Mouse (Mus musculus): ENCODE measurements around the gene Prepl. TPM values are rescaled to one million over a fixed set of nuclear protein-coding genes. Genes with fewer than 3 reads are reported as not detected.

Gene Prepl
- total RNA-seq, 2 experiments from 2014 or later, result 24.4 to 34.7 TPM

DNA sequence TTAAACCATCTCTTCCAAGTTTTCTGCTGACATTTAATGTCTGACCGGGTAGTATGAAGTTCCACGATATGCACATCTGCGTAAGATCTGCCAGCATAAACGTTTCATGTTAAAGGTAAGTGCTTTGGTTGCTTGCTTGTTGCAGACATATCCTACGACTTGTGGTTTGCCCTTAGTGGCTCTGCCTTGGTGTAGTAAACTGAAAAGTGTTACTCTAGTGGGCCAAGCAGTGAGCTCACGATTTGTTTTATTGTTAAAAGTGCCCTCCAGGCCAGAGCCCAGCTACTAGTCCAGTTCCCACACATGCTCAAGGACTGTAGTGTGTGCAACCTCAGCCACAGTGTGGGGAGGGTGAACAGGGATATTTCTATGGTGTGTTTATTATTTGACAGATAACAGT lies 63.6 kb downstream of the Prepl start:
- DNase-seq, result no peak
- intact Hi-C loops (cut with DNase I), result no loop called here

DNA sequence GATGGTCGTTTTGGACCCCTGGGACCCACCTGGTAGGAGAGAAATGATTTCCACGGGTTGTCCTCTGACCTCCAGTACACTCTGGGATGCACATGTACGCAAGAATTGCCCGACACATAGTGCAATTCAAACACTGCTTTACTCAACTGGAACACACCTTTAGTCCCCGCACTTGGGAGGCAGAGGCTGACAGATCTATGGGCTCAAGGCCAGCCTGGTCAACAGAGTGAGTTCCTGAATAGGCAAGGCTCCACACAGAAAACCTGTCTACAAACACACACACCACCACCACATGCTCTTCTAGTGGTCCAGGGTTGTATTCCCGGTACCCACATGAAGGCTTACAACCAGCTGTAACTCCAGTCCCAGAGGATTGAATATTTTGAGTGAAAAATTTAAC lies 64.9 kb downstream of the Prepl start:
- intact Hi-C loops (cut with DNase I), result no loop called here
- DNase-seq, result no peak

DNA sequence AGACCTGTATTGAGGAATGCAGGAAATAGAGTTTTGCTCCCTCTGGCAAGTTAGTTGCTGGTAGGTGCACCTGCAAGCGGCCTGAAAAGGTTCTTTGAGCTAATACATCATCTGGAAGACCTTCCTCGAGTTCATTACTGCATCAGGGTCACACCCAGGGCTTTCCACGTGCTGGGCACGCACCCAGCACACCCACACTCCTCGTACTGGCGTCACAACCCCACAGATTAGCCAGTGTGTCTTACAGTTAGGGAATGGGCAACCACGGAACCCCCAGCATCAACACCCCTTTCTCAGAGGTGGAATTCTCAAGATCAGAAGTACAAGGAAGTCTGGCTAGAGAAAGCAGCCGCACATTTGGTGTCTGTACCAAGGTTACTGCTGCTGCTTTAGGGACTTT lies 65.8 kb downstream of the Prepl start:
- no peak for DNase-seq
- intact Hi-C loops (cut with DNase I), result loop anchor here (5.0 kb wide), 1 partner anchor 147 kb away; no protein-coding TSS in a partner anchor

DNA sequence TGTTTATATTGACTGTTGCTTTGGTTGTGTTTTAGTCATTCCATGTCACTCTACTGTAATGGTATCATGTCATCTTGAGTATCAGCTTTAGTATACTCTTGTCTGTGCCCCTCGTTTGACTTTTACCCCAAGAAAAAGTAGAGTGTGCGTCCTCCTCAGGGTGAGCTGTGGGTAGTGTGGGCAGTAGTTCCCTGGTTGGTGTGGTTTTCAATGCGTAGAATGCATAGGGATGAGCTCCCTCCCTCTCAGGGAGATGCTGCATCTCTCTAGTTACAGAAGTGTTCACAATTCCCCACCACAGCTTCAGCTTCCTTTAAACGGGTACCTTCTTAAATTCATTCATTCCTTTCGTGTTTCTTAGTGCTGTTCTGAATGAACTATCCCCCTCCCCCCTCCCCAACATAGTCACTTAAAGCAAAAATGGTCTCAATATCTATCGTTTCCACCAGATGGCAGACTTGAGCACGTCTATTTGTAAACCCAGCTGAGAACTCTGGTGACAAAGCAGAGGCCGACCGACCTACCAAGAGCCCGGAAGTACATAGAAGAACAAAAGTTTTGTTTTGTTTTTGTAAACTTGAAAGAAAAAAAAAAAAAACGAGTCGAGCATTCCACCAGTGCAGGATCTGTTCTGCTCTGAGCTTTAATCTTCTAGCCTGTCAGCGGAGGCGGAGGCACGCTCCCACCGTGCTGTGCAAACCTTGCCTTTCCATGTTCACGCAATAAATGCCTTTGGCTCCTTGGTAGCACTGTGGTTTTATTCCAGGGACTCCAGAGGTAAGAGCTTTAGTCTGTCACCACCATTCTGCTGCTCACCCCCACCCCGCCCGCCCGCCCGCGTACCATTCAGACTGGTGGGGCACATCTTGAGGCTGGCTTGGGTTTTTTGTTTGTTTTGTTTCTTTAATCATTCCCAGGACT lies 66.5 kb downstream of the Prepl start:
- no peak for DNase-seq

DNA sequence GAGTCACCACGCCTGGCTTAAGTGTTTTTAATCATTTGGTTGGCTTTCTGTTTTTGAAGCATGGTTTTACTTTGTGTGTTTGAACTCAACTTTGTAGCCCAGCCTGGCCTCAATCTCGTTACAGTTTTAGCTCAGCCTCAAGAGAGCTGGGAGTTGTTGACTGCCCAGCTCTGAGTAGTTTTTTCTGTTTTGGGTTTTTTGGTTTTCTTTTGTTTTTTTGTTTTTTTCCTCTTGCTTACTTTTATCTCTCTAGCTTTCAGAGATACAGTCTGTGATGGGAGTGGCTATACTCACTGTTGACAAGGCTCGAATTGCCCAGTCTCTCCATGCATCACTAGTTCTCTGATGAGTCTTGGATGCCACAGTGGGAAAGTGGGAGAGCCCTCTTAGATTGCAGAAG lies 69.7 kb downstream of the Prepl start:
- intact Hi-C loops (cut with DNase I), result loop anchor here (5.0 kb wide), 1 partner anchor 143 kb away; no protein-coding TSS in a partner anchor
- DNase-seq, result no peak

More for the DNA sequence above, 66.5 kb downstream of the Prepl start:
- intact Hi-C loops (cut with DNase I), result loop anchor here (5.0 kb wide), 1 partner anchor 146 kb away; no protein-coding TSS in a partner anchor

DNA sequence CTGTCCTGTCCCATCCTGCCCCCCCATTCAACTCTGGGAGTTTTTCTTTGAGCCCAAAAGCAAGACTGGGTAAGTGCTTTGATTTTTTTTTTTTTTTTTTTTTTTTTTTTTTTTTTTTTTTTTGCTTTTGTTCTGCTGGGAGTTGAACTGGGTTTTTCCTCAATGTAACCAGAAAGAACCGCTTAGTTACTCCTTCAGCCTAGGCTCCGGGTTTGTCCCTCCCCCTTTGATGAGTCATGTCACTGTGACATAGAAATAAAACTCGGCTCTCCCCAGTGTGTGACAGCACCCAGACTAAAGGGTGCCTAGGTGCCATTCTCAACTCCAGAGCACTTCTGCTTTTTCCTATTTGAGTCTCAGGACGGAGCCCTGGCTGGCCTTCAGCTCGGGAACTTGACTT lies 71.2 kb downstream of the Prepl start:
- no peak for DNase-seq

DNA sequence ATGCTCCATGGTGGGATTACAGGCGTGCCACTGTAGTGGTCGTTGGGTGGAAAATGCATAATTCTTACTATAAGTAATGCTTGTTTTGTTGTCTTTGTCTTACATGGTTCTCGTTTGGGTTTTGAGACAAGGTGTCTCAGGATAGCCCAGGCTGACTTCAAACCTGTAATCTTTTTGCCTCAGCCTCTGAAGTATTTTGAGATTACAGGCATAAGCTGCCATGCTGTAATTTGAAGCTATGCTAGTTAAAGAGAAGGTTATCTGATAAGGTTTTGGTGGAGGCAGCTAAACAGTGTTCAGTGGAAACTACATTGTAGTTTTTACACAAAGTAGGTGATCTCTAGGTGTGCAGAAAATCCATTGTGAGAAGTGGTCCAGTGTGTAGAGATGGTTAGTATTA lies 71.7 kb downstream of the Prepl start:
- intact Hi-C loops (cut with DNase I), result no loop called here

More for the DNA sequence above, 71.2 kb downstream of the Prepl start:
- intact Hi-C loops (cut with DNase I), result no loop called here

DNA sequence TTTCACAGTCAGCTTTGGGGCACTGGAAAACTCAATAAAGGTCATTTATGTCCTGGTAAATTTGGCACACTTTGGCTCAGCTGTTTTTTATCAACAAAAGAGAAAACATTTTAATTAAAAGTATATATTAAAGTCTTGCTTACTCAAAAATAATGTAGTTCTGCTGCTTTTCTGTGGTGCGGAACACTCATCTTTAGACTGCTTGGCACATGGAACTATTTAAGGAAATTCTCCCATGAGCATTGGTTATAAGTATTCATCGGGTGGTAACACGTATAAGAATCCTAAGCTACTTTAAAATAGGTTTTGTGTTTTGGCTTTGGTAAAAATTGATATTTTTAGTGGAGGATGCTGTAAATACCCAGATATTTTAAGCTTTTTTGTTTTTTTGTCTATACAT lies 75.4 kb downstream of the Prepl start:
- intact Hi-C loops (cut with DNase I), result no loop called here
- no peak for DNase-seq

More for the DNA sequence above, 71.7 kb downstream of the Prepl start:
- DNase-seq, result no peak

DNA sequence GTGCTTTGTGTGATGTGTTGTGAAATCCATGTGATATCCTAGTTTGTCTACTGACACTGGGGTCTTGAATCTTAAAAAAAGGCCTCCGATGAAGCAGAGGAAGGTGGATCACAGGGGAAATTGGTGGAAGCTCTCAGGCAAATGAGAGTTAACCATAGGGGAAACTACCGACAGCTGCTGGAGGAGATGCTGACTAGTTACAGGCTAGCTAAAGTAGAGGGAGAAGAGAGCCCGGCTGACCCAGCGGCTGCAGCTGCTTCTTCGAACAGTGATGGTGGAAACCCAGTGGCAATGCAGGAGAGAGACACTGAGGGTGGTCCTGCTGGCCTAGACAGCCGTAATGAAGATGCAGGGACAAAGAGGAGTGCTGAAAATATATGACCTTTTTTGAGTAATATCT lies 76.6 kb downstream of the Prepl start:
- intact Hi-C loops (cut with DNase I), result no loop called here
- DNase-seq, result no peak

Other genes starting within 250 kb of the Prepl start
- gene Ppm1b, start 133.5 kb downstream of the Prepl start, total RNA-seq (2021), result 100 to 1,000 TPM; 161 to 177 TPM
- not detected for gene Slc3a1, start 61.9 kb downstream of the Prepl start, total RNA-seq (2021)
- gene Camkmt, start 311 bp upstream of the Prepl start, total RNA-seq (2021), result 1 to 10 TPM in 1 of 2 experiments, under 1 TPM in 1; 0.99 to 1.8 TPM

Data from gastrocnemius, postnatal 36 days (tissue).